Mouse (Mus musculus) CH12F3 (cell line): Measurements from ENCODE around the gene Pcnx4.
"Not testable (repeated sequence)": the region's sequence is repeated elsewhere in the genome, so short reads cannot be mapped to it uniquely, and the experiment has no call there.

ENCODE experiments used
- in situ Hi-C: fragments of 300-500 bp; cut with MboI; formaldehyde crosslinking; loops from 2 replicates; pipeline ENCODE4 v1.14.3; 2020; ENCODE audit warnings: low sequenced_read_pairs

Pcnx4 gene

DNA sequence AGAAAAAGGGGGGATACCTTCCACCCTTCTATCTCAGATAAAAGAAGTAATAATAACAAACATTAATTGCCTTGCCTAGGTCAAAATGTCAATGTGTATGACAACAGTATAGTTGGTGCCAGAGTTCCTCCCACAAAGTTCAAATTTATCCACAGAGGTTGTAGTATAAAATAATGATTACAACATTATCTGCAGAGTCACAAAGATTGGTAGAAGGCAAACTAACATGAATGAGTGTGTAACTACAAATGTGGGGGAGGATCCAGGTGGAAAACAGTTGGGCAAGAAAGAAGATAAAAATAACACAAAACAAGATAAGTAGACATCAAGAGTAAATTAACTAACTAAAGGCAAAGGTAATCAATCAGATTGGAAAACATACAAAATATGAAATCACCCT is 56.8 kb downstream of the Pcnx4 start:
- in situ Hi-C loops, result no loop called here

DNA sequence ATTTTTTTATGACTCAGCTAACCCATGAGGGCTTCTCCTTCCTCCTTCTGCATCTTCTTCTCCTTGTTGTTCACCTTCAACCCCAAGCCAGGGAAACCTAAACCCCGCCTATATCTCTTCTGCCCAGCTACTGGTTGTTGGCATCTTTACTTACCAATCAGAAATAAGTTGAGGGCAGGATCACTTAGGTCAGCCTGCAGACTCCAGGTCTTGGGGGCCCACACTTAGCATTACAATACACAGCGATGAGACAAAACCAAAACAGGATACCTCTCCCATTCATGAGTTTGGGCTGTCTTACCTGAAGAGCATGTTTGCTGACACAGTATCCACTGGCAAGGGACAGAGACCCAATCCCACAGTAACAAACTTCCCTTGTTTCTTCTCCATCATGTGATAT is 57.8 kb downstream of the Pcnx4 start:
- in situ Hi-C loops, result no loop called here

GRCm38 (mm10) chr12:72598731-72599130 is 62.5 kb downstream of the Pcnx4 start:
- in situ Hi-C loops, result not testable (repeated sequence)

DNA sequence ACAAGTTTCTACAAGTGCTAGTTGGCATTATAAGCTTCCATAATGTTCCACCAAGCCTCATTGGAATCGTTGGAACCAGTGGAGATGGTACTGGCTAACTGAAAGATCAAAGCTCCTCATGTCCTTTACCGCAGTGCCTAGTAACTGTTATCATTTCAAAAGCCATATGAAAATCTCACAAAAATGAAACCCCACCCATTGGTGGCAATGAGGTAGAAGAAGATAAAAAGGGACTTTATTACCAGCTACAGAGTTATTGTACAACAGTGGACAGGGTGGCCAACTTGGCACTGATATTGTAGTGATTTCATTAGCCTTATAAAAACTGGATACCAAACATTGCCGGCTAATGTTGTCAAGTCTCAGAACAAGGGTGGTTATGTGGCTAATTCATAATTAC is 75.9 kb downstream of the Pcnx4 start:
- in situ Hi-C loops, result no loop called here

GRCm38 (mm10) chr12:72620856-72621255 is 84.7 kb downstream of the Pcnx4 start:
- in situ Hi-C loops, result no loop called here

DNA sequence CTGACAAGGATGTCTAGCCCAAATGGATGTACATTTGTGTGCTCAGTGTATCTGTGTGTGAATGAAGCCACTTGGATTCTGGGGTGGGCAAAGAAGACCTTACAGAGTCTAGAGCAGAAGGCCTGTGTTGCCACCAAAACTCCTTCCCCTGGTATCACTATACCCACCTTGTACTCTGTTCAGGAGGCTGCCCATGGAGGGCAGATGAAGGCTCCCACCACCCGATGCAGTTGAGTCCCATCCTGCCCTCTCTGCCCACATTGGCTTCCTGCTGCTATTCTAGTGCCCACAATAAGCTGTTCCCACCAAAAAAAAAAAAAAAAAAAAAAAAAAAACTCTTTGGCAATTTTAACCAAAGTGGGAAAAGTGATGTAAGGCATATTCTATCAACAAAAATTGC is 85.3 kb downstream of the Pcnx4 start:
- in situ Hi-C loops, result no loop called here

- in situ Hi-C loops, result no loop called here
Measured at GRCm38 (mm10) chr12:72622853-72623496, 86.8 kb downstream of the Pcnx4 start.

DNA sequence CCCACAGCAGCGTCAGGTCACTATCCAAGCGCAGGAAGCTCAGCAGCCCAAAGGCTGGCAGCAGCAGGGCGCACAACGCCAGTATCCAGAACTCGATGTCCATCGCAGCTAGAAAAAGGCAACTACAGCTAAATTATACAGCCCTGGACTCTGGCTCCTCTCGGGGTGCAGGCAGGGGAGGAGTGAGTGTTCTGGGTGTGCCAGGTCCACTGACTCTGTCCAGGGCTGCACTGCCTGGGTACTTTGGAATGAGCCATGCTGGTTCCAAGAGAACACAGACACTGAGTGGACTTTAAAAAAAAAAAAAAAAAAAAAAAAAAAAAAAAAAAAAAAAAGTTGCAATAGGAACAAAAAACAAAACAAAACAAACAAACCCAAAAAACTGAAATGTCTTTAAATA is 92.6 kb downstream of the Pcnx4 start:
- in situ Hi-C loops, result no loop called here
